Mouse (Mus musculus): ENCODE measurements at regions not wholly inside any gene's neighbourhood (a gene's known extent, or its start where the extent isn't known, plus 50 kb on each side); places are given as distances from the start of the nearest gene placed in this dataset.

DNA sequence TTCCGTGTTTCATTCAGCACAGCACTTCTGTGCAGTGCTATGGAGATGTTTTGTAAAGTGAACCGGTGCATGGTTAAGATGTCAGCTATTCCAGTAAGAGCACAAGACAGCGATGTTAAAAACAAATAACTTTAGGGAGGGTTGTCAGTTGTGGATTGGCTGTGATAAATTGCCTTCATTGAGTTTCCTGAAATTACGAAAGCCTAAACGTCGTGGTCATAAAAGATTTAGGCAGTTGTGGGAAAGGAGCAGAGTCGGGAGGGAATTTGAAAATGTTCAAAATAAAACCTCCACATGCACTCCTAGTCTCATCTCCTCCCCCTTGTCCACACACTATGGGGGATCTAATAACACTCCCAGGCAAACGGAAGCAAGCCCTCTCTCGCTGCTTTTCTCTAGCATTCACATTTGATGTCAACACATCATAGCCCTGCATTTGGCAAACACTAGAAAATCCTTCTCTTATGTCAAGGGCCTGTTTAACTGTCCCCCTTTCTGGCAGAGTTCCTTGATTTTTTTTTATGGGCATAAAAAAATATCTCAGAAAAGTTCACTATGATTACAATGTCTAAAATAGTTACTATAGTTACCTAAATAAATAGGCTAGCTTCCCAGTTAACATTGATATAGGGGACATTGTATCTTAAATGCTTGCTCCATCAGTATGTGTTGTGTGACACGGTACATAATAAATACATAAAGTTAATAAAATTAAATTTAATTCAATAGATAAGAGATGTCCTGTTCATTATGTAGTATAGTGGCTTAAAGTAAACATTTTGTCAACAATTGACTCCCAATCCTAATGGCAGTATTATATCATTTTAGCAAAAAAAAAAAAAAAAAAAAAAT lies 589.2 kb upstream of the Kif18a start:
- Histone ChIP-seq H3K4me2 (replicated peaks) (no peak overlapping the region), H3K27me3 (no peaks in the 10 kb centered on the region), H3K4me1 (no peaks in the 10 kb centered on the region), H3K9me3 (no peaks in the 10 kb centered on the region), H3K4me3 (no peak overlapping the region), H3K36me3 (no peaks in the 10 kb centered on the region), H3K27ac (replicated peaks) (no peak overlapping the region), H3K9ac (replicated peaks) (no peak overlapping the region)
- ATAC-seq (ENCODE audit: low FRiP score, low read depth), result no peak
- WGBS, result 75% methylated on average over 10 of the region's 10 CpGs

DNA sequence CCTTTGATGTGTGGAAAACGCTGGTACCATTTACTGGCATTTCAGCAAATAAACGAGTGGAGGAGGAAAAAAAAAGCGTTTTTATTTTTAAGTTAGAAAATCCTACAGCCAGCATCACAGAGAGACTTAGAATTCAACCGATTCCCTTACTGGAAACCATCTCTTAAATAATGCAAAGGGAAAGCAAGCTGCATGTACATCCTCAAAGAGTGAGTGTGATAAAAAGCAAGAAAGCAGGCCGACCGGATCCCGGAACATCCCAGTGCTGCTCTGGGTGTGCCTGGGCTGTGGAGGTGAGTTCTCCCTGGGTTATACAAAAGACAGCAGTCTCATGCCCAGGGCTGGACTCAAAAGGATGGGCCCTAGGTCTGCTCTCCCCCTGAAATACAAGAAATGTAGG lies 579.2 kb upstream of the Kif18a start:
- H3K27me3 ChIP-seq, result no peaks in the 10 kb centered on the region
- H3K4me3 ChIP-seq, result no peak overlapping the region
- no peak overlapping the region for H3K9ac ChIP-seq (replicated peaks)
- 73% methylated on average over 7 of the region's 7 CpGs for WGBS
- ATAC-seq (ENCODE audit: low FRiP score, low read depth), result no peak
- no peak overlapping the region for H3K4me2 ChIP-seq (replicated peaks)
- no peaks in the 10 kb centered on the region for H3K9me3 ChIP-seq
- H3K4me1 ChIP-seq, result no peaks in the 10 kb centered on the region
- no peaks in the 10 kb centered on the region for H3K36me3 ChIP-seq
- H3K27ac ChIP-seq (replicated peaks), result no peak overlapping the region

DNA sequence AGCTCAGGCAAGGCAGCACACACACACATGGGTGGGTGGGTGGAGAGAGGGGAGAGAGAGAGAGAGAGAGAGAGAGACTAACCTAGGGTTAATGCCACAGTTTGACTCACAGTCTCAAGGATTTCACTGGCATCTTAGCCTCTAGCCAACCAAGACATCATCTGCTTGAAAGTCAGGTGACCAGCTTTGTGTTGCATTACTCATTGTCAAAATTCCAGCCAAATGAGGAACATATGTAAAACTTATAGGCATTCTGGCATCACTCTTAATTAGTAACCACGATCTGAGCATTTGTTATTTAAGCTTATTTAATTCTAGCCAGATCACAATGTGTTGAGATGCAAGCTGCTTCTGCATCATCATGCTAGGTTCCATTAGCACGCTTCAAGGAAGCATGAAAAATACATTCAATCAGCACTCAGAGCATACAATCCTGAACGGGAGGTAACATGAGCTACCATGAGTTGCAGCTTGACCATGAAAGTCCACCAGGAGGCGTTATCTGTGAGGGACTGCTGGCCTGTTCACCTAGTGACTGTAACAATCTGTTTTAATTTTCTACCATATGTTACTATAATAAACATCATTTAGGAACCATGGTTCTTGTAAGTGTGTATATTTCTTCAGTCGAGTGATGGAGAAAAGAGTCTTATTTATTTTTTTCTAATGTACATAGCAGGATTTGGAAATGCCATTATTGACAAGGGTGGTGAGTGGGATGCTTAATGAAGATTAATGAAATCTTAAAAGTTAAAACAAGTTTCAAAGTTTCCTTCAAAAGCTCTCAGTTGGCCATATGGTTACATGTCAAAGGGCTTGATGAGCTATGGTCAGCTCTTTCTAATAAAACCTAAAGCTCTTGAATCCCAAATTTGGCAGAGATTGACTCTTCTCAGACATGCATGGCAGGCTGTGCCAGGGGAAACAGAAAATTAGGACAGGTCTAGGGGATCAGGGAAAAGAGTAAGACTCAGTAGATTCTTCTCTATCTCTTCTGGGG lies 572.4 kb upstream of the Kif18a start:
- Histone ChIP-seq H3K9me3 (no peaks in the 10 kb centered on the region), H3K4me3 (no peak overlapping the region), H3K27ac (replicated peaks) (no peak overlapping the region), H3K4me1 (no peaks in the 10 kb centered on the region), H3K36me3 (no peaks in the 10 kb centered on the region), H3K9ac (replicated peaks) (no peak overlapping the region), H3K27me3 (no peaks in the 10 kb centered on the region), H3K4me2 (replicated peaks) (no peak overlapping the region)
- ATAC-seq (ENCODE audit: low FRiP score, low read depth), result no peak
- WGBS, result 90% methylated on average over 5 of the region's 5 CpGs

DNA sequence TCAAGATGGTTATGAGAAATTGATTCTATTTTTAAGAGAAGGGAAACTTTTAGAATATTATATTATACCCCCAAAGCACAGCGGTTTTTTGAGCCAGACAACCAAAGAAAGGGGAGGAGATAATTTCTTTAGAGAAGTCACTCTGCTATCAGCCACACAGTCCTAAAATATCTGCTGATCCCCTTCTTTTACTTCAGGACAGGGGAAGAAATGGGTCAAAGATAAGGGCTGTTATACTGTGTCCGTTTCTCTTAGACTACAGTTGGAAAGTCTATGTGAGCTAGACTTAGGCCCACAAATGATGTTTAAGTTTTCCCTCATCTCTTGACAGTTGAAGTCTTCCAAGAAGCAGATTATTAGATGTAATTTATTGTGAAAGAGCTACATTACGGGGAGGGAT lies 538.5 kb upstream of the Kif18a start:
- ATAC-seq (ENCODE audit: low FRiP score, low read depth), result no peak
- no peaks in the 10 kb centered on the region for H3K36me3 ChIP-seq
- H3K4me2 ChIP-seq (replicated peaks), result no peak overlapping the region
- H3K9ac ChIP-seq (replicated peaks), result no peak overlapping the region
- H3K4me1 ChIP-seq, result no peaks in the 10 kb centered on the region
- no peaks in the 10 kb centered on the region for H3K9me3 ChIP-seq
- no peak overlapping the region for H3K4me3 ChIP-seq
- 82% methylated on average over 3 of the region's 3 CpGs for WGBS
- no peak overlapping the region for H3K27ac ChIP-seq (replicated peaks)
- H3K27me3 ChIP-seq, result no peaks in the 10 kb centered on the region

DNA sequence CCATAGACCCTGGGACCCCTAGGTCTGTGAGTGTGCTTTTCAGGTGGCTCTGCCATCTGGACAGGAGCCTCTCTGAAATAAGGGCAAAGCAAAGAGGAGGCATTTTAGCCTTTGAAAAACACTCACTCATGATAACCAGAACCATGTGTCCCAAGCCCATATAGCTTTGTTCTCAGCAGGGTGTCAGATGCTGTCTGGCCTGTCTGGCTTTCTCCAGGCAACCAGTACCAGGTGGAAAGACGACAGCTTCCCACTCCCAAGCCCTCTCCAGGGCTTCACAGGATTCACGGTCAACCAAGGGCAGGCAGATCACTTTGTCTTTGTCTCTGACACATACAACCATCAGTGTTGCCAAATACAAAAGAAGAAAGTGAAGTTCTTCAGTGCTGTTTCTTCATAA lies 537.0 kb upstream of the Kif18a start:
- no peak overlapping the region for H3K27ac ChIP-seq (replicated peaks)
- no peaks in the 10 kb centered on the region for H3K27me3 ChIP-seq
- no peaks in the 10 kb centered on the region for H3K36me3 ChIP-seq
- H3K4me3 ChIP-seq, result no peak overlapping the region
- no peaks in the 10 kb centered on the region for H3K9me3 ChIP-seq
- H3K4me2 ChIP-seq (replicated peaks), result no peak overlapping the region
- ATAC-seq (ENCODE audit: low FRiP score, low read depth), result no peak
- H3K4me1 ChIP-seq, result no peaks in the 10 kb centered on the region
- 60% methylated on average over 2 of the region's 2 CpGs for WGBS
- no peak overlapping the region for H3K9ac ChIP-seq (replicated peaks)

DNA sequence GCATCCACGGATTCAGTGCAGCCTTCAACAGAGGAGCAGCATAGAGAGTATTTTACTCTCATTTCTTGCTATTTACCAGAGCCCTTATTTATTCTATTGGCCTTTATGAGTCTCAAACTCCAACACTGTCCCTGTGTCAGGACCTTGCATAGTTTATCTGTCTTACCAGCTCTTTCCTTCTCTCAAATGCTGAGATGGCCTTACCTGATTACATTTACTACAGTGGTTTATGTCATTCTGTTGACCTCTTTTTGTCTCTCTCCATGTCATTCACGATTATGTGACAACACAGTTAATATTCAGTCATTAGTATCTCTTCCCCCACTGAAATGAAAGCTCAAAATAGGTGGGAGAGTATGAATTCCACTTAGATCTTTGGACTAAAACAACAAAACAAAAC lies 535.7 kb upstream of the Kif18a start:
- Histone ChIP-seq H3K27me3 (no peaks in the 10 kb centered on the region), H3K4me1 (no peaks in the 10 kb centered on the region), H3K27ac (replicated peaks) (no peak overlapping the region), H3K9ac (replicated peaks) (no peak overlapping the region), H3K4me2 (replicated peaks) (no peak overlapping the region), H3K9me3 (no peaks in the 10 kb centered on the region), H3K4me3 (no peak overlapping the region), H3K36me3 (no peaks in the 10 kb centered on the region)
- WGBS, result 85% methylated on average over 2 of the region's 2 CpGs
- ATAC-seq (ENCODE audit: low FRiP score, low read depth), result no peak

DNA sequence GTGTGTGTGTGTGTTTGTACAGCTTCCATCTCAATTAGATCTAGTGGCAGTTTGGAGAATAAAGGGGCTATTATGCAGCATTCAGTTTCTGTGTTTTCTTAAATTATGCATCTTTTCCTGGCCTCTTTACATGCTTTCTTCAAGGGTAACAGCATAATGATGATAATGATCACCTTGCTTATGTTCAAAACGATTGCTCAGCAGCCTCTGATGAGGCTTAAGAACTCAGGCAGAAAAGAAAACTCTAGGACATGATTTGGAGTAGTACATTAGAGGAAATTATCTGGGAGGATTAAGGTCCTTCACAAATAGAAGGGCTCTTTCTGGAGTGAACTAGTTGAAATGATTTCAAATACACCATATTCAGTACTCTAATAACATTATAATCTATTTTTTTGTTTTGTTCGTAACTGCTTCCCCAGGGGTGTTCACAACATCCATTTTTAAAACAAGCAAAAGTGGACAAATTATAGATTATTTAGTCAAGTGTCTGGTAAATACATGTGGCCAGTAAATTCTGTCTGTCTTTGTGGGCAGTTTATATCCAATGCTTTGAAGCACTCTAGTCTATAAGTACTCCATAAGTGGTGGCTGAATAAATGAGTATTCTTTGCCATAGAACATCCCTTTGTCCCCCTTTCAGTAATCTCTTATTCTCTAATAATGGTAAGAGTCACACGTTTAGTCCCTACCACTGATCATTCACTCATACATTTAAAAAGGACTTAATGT lies 526.9 kb upstream of the Kif18a start:
- no peaks in the 10 kb centered on the region for H3K9me3 ChIP-seq
- no peak overlapping the region for H3K27ac ChIP-seq (replicated peaks)
- WGBS, result 55% methylated on average over 3 of the region's 3 CpGs
- ATAC-seq (ENCODE audit: low FRiP score, low read depth), result no peak
- H3K4me2 ChIP-seq (replicated peaks), result no peak overlapping the region
- no peaks in the 10 kb centered on the region for H3K36me3 ChIP-seq
- H3K4me3 ChIP-seq, result no peak overlapping the region
- H3K4me1 ChIP-seq, result no peaks in the 10 kb centered on the region
- no peaks in the 10 kb centered on the region for H3K27me3 ChIP-seq
- no peak overlapping the region for H3K9ac ChIP-seq (replicated peaks)

DNA sequence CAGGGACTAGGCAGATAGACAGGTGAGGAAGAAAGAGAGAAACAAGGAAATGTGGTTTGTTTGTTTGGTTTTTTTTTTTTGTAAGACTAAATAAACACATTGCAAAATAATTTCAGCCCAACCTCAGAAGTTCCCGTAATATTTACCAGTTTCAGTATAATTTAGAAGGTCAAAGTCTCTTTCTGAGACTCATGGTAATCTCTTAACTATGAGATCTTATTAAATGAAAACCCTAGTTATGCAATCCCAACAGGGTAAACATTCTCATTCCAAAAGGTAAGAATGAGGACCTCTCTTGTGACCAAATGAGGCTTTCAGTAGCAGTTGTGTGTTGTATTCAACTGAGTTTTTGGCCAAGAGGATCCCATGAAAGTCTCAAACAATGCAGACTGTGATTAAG lies 524.7 kb upstream of the Kif18a start:
- Histone ChIP-seq H3K9me3 (no peaks in the 10 kb centered on the region), H3K4me1 (no peaks in the 10 kb centered on the region), H3K9ac (replicated peaks) (no peak overlapping the region), H3K27me3 (no peaks in the 10 kb centered on the region), H3K4me3 (no peak overlapping the region), H3K27ac (replicated peaks) (no peak overlapping the region), H3K4me2 (replicated peaks) (no peak overlapping the region), H3K36me3 (no peaks in the 10 kb centered on the region)
- 82% methylated on average over 1 of the region's 1 CpGs for WGBS
- no peak for ATAC-seq (ENCODE audit: low FRiP score, low read depth)

DNA sequence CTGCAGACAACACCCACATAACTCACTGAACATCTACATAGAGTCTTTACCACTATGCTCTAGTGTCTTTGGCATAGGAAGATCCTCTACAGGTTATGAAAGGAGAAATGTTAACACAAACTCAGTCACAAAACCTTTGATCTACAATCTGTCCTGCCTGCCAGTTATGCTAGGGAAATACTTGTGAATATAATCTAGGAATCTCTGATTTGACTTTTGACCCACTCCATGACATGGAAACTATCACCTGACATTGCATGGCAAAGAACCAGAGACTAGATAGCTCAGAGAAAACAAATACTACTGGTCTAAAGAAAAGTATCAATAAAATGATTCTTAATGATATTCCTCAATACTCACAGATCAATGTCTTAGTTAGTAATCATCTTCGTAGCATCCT lies 524.3 kb upstream of the Kif18a start:
- no peaks in the 10 kb centered on the region for H3K36me3 ChIP-seq
- no peak overlapping the region for H3K4me3 ChIP-seq
- no peak overlapping the region for H3K9ac ChIP-seq (replicated peaks)
- H3K27me3 ChIP-seq, result no peaks in the 10 kb centered on the region
- H3K27ac ChIP-seq (replicated peaks), result no peak overlapping the region
- H3K9me3 ChIP-seq, result no peaks in the 10 kb centered on the region
- WGBS, result 98% methylated on average over 1 of the region's 1 CpGs
- ATAC-seq (ENCODE audit: low FRiP score, low read depth), result no peak
- no peaks in the 10 kb centered on the region for H3K4me1 ChIP-seq
- H3K4me2 ChIP-seq (replicated peaks), result no peak overlapping the region

DNA sequence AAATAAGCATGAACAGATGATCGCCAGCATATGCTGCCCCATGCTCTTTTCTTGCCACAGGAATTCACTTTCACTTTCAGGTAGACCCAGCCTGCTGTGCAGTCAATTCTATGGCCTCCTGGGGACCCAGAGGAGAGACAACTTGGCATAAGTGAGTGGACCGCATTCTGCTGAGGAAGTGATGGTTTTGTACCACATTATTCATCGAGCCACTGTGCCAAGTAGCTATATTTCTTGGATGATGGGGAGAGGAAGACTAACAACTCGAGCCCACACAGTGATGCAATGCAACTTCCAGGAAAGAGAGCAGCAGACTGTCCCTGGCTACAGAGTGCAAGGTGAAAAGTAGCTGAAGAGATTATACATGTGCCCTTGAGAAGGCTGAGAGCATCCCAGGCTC lies 515.8 kb upstream of the Kif18a start:
- no peak for ATAC-seq (ENCODE audit: low FRiP score, low read depth)
- H3K4me1 ChIP-seq, result no peaks in the 10 kb centered on the region

DNA sequence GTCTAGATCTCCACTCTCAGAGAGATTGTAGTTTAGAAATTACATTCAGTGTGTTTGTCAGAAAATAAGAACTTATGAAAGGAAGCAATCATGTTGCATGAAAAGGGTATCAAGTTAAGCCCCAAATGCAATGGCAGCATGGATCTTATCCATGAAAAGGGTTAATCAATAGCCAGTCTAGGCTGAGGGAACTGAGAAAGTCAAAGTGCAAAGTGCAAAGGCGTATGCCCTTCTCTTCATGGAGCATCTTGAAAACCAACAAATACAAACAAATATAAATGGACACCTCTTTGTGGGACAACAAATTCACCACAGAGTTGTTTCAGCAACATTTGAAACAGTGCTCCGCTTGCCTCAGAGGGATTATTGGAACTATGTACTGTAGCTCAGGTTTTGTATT lies 514.1 kb upstream of the Kif18a start:
- no peak for ATAC-seq (ENCODE audit: low FRiP score, low read depth)
- Histone ChIP-seq H3K27ac (replicated peaks) (no peak overlapping the region), H3K4me1 (no peaks in the 10 kb centered on the region), H3K36me3 (no peaks in the 10 kb centered on the region), H3K27me3 (no peaks in the 10 kb centered on the region), H3K4me2 (replicated peaks) (no peak overlapping the region), H3K9me3 (no peaks in the 10 kb centered on the region), H3K9ac (replicated peaks) (no peak overlapping the region), H3K4me3 (no peak overlapping the region)
- WGBS, result 87% methylated on average over 2 of the region's 2 CpGs

More for the DNA sequence above, 515.8 kb upstream of the Kif18a start:
- Histone ChIP-seq H3K4me3 (no peak overlapping the region), H3K9ac (replicated peaks) (no peak overlapping the region), H3K9me3 (no peaks in the 10 kb centered on the region), H3K36me3 (no peaks in the 10 kb centered on the region), H3K27ac (replicated peaks) (no peak overlapping the region), H3K27me3 (no peaks in the 10 kb centered on the region), H3K4me2 (replicated peaks) (no peak overlapping the region)
- 83% methylated on average over 4 of the region's 4 CpGs for WGBS

DNA sequence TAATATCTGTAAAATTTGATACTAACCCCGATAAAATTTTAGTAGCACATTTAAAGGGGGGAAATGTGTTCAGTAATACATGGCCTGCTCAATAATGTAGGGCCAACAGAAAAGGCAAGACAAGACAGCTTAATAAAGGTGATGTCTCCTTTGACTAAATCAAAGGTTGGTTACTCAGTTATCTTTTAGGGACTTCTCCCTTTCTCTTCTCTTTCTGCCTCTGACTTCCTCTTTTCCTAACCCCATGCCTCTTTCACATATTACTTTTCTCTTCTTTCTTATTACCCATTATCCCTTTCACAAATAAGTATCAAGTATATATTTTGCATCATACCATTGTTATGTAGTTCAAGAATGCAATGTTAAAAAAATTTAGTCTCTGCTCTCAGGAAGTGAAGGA lies 510.2 kb upstream of the Kif18a start:
- WGBS, result 84% methylated on average over 1 of the region's 1 CpGs
- Histone ChIP-seq H3K27me3 (no peaks in the 10 kb centered on the region), H3K4me2 (replicated peaks) (no peak overlapping the region), H3K9ac (replicated peaks) (no peak overlapping the region), H3K4me1 (no peaks in the 10 kb centered on the region), H3K27ac (replicated peaks) (no peak overlapping the region), H3K36me3 (no peaks in the 10 kb centered on the region), H3K4me3 (no peak overlapping the region), H3K9me3 (no peaks in the 10 kb centered on the region)
- ATAC-seq (ENCODE audit: low FRiP score, low read depth), result no peak

Data from midbrain, embryonic 12.5 days (tissue).